Mouse (Mus musculus) megakaryocyte, embryonic 14.5 days (primary cell): ENCODE measurements around the gene Blzf1. TPM values are rescaled to one million over a fixed set of nuclear protein-coding genes. Genes with fewer than 3 reads are reported as not detected.
A peak's percentile ranks its signal among the peaks of the same experiment; 100 is the strongest.

Source experiments
- H3K27me3 ChIP-seq: replicated peaks from 2 replicates; pipeline ENCODE3; 2012; ENCODE audit warnings: inconsistent platforms
- H3K36me3 ChIP-seq: replicated peaks from 2 replicates; pipeline ENCODE3; 2012; ENCODE audit warnings: low read length, inconsistent platforms, mixed read lengths
- H3K4me1 ChIP-seq: 2 replicates; pipeline ENCODE4 v1.6.1; 2012; ENCODE audit warnings: inconsistent platforms
- H3K4me3 ChIP-seq: replicated peaks from 2 replicates; pipeline ENCODE3; 2012; ENCODE audit warnings: moderate library complexity, mild to moderate bottlenecking, inconsistent platforms
- H3K9me3 ChIP-seq: 2 replicates; pipeline ENCODE4 v1.6.1; 2012; ENCODE audit warnings: inconsistent platforms
- FLI1 ChIP-seq: IDR thresholded peaks from 2 replicates; pipeline ENCODE4 v1.6.1; 2012; ENCODE audit warnings: low read length, inconsistent platforms, mixed read lengths
- GATA1 ChIP-seq: IDR thresholded peaks from 3 replicates; pipeline ENCODE4 v1.6.1; 2012; ENCODE audit warnings: mixed read lengths, low read length, inconsistent platforms, borderline replicate concordance
- polyA plus RNA-seq: library from polyadenylated mRNA; stranded (reverse); fragments of >175 nt; gene quantifications from 2 replicates; pipeline ENCODE4 v1.2.3, GENCODE M21; 2012; ENCODE audit warnings: low replicate concordance; ENCODE audit not compliant: insufficient read depth

Blzf1 gene
- polyA plus RNA-seq, 1 experiment: 2.1 TPM

DNA sequence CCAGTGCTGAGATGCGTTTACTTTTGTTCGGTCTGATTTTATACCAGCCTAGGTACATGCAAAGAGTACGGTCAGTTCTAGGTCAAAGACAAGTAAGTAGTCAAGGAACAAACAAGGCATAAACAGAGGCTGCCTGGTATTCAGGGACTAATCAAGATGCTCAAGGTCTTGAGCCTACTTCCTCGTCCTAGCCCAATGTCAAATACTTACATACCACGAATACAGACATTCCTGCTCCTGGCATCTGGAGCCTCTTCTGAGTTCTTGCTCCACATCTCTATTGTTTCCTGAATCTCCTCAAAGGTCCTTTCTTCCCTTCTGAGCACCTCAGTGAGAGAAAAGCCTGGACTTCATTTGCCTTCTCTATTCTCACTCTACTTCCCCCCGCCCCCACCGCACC, 36.3 kb downstream of the Blzf1 start:
- H3K4me3 ChIP-seq: no peak overlapping the region
- H3K4me1 ChIP-seq: peaks cover 19% of the 10 kb centered on the region
- H3K27me3 ChIP-seq: no peaks in the 10 kb centered on the region
- TF ChIP-seq FLI1 (no peak), GATA1 (no peak)
- H3K9me3 ChIP-seq: peaks cover 8% of the 10 kb centered on the region; the same call in 1 of the 2 replicates
- H3K36me3 ChIP-seq: peaks cover 10% of the 10 kb centered on the region

GRCm38 (mm10) chr1:164261553-164261952, 45.7 kb downstream of the Blzf1 start:
- TF ChIP-seq GATA1: no peak
- no peak for TF ChIP-seq FLI1
- Histone ChIP-seq H3K4me1 (peaks cover 26% of the 10 kb centered on the region), H3K9me3 (no peaks in the 10 kb centered on the region), H3K27me3 (no peaks in the 10 kb centered on the region), H3K4me3 (no peak overlapping the region), H3K36me3 (peaks cover 95% of the 10 kb centered on the region)

GRCm38 (mm10) chr1:164260171-164261028, 46.9 kb downstream of the Blzf1 start:
- TF ChIP-seq FLI1 (no peak), GATA1 (no peak)
- Histone ChIP-seq H3K4me3 (no peak overlapping the region), H3K27me3 (no peaks in the 10 kb centered on the region), H3K4me1 (peaks cover 30% of the 10 kb centered on the region), H3K9me3 (no peaks in the 10 kb centered on the region), H3K36me3 (peaks cover 94% of the 10 kb centered on the region)

- H3K4me1 ChIP-seq: peaks cover 74% of the 10 kb centered on the region
- H3K27me3 ChIP-seq: no peaks in the 10 kb centered on the region
- TF ChIP-seq FLI1: no peak
- no peak for TF ChIP-seq GATA1
- no peaks in the 10 kb centered on the region for H3K9me3 ChIP-seq
- H3K4me3 ChIP-seq: no peak overlapping the region
- H3K36me3 ChIP-seq: peaks cover 59% of the 10 kb centered on the region
Measured at GRCm38 (mm10) chr1:164254836-164255235, 52.5 kb downstream of the Blzf1 start.

DNA sequence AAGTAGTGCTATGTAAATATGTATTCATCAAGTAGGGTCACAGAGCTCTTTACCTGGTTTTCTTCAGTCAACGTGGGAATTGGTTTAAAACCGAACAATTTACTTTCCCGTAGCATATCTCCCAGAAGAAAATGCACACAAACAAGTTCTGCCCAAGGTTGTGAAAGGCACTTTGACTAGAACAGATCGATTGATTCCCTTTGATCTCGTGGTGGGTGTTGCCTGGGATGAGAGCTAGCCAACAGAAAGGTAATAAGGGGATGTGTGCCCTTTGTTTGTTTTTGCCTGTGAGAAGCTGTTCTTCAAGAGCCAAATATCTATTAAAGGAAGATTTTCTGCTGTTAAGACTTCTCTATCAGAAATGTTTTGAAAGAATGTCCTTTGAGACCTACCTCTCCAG, 54.7 kb downstream of the Blzf1 start:
- H3K4me3 ChIP-seq: no peak overlapping the region
- no peaks in the 10 kb centered on the region for H3K27me3 ChIP-seq
- H3K9me3 ChIP-seq: no peaks in the 10 kb centered on the region
- peaks cover 75% of the 10 kb centered on the region for H3K4me1 ChIP-seq
- peaks cover 37% of the 10 kb centered on the region for H3K36me3 ChIP-seq
- TF ChIP-seq FLI1: no peak
- no peak for TF ChIP-seq GATA1

DNA sequence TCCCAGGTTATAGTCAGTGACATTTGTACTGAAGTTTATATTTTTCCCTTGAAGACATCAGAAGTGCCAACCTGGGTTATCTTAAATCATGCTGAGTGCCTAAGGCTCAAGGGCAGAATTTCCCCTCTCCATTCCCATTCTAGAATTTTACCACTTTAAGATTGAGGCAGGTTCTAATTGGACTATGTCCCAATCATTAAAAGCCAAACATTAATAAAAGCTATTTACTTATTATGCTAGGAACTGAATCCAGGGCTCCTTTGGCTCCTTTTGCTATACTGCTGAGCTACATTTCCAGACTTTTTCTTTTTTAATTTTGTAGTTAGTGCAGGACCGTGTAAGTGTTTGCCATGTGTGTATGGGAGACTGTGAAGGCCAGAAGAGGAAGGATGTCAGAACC, 55.9 kb downstream of the Blzf1 start:
- H3K4me3 ChIP-seq: peak overlapping the region; percentile 98
- peaks cover 26% of the 10 kb centered on the region for H3K36me3 ChIP-seq
- H3K4me1 ChIP-seq: peaks cover 73% of the 10 kb centered on the region
- no peaks in the 10 kb centered on the region for H3K9me3 ChIP-seq
- no peak for TF ChIP-seq FLI1
- TF ChIP-seq GATA1: no peak
- no peaks in the 10 kb centered on the region for H3K27me3 ChIP-seq

- Histone ChIP-seq H3K36me3 (peaks cover 20% of the 10 kb centered on the region), H3K9me3 (no peaks in the 10 kb centered on the region), H3K27me3 (no peaks in the 10 kb centered on the region), H3K4me3 (peak overlapping the region; percentile 98), H3K4me1 (peaks cover 69% of the 10 kb centered on the region)
- TF ChIP-seq FLI1 (no peak), GATA1 (no peak)
Measured at GRCm38 (mm10) chr1:164250391-164251150, 56.7 kb downstream of the Blzf1 start.

- Histone ChIP-seq H3K9me3 (no peaks in the 10 kb centered on the region), H3K36me3 (peaks cover 11% of the 10 kb centered on the region), H3K4me1 (peaks cover 59% of the 10 kb centered on the region), H3K4me3 (peak overlapping the region; percentile 98), H3K27me3 (no peaks in the 10 kb centered on the region)
- TF ChIP-seq FLI1 (no peak), GATA1 (no peak)
Measured at GRCm38 (mm10) chr1:164249332-164249711, 58.0 kb downstream of the Blzf1 start.

DNA sequence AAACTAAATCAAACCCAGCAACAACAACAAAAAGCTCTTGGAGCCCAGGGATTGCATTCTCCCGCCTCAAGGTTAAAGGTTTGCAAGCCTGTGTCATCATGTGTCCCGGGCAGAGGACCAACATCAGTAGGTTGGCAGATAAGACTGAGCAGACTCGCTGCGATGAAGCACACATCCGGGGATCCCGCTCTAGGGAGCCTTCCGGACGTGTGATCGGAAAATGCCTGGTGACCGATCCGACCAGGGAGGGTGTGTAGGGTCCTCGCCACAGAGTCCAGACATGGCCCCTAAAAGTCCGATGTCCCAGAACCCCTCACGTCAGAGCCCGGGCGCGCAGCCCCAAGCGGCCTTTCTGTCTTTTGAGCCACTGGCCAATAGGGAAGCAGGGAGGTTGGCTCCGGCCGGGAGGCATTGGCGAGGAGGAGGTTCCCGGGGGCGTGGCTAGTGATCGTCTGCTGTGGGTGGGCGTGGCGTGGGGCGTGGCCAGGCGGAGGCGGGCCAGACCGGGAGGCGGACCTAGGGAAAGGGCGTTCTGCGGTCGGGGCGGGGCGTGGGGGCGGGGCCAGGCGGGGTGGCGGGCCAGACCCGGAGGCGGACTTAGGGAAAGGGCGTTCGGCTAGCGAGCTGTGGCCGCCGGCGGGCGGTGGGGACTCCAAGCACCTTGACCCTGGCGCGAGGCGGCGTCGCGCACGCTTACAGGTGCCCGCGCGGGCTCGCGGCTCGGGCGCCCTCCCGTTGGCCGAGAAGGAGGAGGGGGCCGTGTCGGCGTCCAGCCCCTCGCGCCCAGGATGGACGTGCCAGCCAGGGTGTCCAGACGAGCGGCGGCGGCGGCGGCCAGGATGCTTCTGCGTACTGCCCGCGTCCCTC, 58.6 kb downstream of the Blzf1 start, which contains the start of gene Slc19a2:
Gene Slc19a2 (plus strand): TSS at position 582 of the 867 bp plus-strand sequence.
- Histone ChIP-seq H3K36me3 (peaks cover 5% of the 10 kb centered on the region), H3K27me3 (no peaks in the 10 kb centered on the region), H3K4me3 (peak within 1 kb of the TSS; percentile 98), H3K4me1 (peaks cover 52% of the 10 kb centered on the region), H3K9me3 (no peaks in the 10 kb centered on the region)
- TF ChIP-seq FLI1: no peak
- no peak for TF ChIP-seq GATA1

DNA sequence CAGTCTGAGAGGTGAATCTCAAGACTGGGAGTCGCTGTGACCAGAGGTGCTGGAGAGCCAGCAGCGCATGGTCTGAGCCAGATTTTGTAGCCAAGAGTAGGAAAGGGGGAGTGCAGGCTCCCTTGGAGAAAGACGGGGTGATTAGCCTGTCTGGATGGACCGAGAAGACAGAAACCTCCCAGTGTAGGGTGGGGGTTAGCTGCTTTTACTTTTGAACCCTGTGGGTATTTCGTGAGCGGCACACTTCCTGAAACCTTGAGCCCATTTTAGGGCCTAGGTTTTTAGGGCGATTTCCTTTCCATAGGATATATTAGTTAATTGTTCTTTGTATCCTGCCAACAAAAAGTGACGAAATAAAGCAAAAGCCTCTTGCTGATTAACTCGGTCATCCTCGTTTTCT, 59.3 kb downstream of the Blzf1 start:
- H3K4me1 ChIP-seq: peaks cover 45% of the 10 kb centered on the region
- TF ChIP-seq GATA1 (no peak), FLI1 (no peak)
- H3K4me3 ChIP-seq: peak overlapping the region; percentile 98
- H3K27me3 ChIP-seq: no peaks in the 10 kb centered on the region
- no peaks in the 10 kb centered on the region for H3K9me3 ChIP-seq
- peaks cover 2% of the 10 kb centered on the region for H3K36me3 ChIP-seq
